Mouse (Mus musculus) erythroblast, adult 5-6 weeks (primary cell): Measurements from ENCODE around the gene Chmp5. TPM values are rescaled to one million over a fixed set of nuclear protein-coding genes. Genes with fewer than 3 reads are reported as not detected.

Experiments used
- ATAC-seq: replicated peaks from 2 replicates; pipeline ENCODE4 v1.8.0; 2016; ENCODE audit warnings: moderate number of reproducible peaks, mild to moderate bottlenecking, moderate TSS enrichment, inconsistent platforms; ENCODE audit not compliant: poor library complexity, low FRiP score, severe bottlenecking
- total RNA-seq, 2 experiments: library from RNA; stranded (forward) in 1 of 2; stranded (reverse) in 1 of 2; fragments of 150-400 nt in 1 of 2; fragments of 200-764, 138-1000 nt in 1 of 2; gene quantifications; 2 replicates each; pipeline versions ENCODE4 v1.2.3 to v1.2.4; 2015 to 2017; ENCODE audit warnings: low replicate concordance in 2 of 2

Chmp5 gene
- total RNA-seq, 2 experiments from 2014 or later: 26.5 to 56.2 TPM

GRCm38 (mm10) chr4:41000271-41000670, 52.1 kb downstream of the Chmp5 start:
- no peak for ATAC-seq

GRCm38 (mm10) chr4:41000842-41001639, 52.8 kb downstream of the Chmp5 start:
- no peak for ATAC-seq

- ATAC-seq: peak; percentile 78
Measured at GRCm38 (mm10) chr4:41013351-41013750, 65.1 kb downstream of the Chmp5 start.

Other genes starting within 250 kb of the Chmp5 start
- gene Aptx, start 245.2 kb upstream of the Chmp5 start, total RNA-seq (2015; ENCODE audit: low replicate concordance): 1.2 and 3.6 TPM in 2 replicates
- gene Aptx, start 245.2 kb upstream of the Chmp5 start, total RNA-seq (2017; ENCODE audit: low replicate concordance): 1.1 and 1.7 TPM in 2 replicates
- gene Dnaja1, start 226.3 kb upstream of the Chmp5 start, total RNA-seq (2015; ENCODE audit: low replicate concordance): 36.1 and 39.5 TPM in 2 replicates
- 45.3 and 78.4 TPM in 2 replicates for gene Dnaja1, start 226.3 kb upstream of the Chmp5 start, total RNA-seq (2017; ENCODE audit: low replicate concordance)
- 19.0 and 23.8 TPM in 2 replicates for gene Smu1, start 190.5 kb upstream of the Chmp5 start, total RNA-seq (2015; ENCODE audit: low replicate concordance)
- gene Smu1, start 190.5 kb upstream of the Chmp5 start, total RNA-seq (2017; ENCODE audit: low replicate concordance): 24.4 and 30.8 TPM in 2 replicates
- 34.5 and 42.3 TPM in 2 replicates for gene B4galt1, start 94.4 kb upstream of the Chmp5 start, total RNA-seq (2015; ENCODE audit: low replicate concordance)
- 29.7 and 31.4 TPM in 2 replicates for gene B4galt1, start 94.4 kb upstream of the Chmp5 start, total RNA-seq (2017; ENCODE audit: low replicate concordance)
- gene Spink4, start 28.4 kb upstream of the Chmp5 start, total RNA-seq (2015; ENCODE audit: low replicate concordance): not detected in 2 replicates
- gene Spink4, start 28.4 kb upstream of the Chmp5 start, total RNA-seq (2017; ENCODE audit: low replicate concordance): not detected in 2 replicates
- gene Bag1, start 113 bp upstream of the Chmp5 start, total RNA-seq (2015; ENCODE audit: low replicate concordance): 28.2 and 33.2 TPM in 2 replicates
- 126 and 129 TPM in 2 replicates for gene Bag1, start 113 bp upstream of the Chmp5 start, total RNA-seq (2017; ENCODE audit: low replicate concordance)
- 8.8 and 11.3 TPM in 2 replicates for gene Nfx1, start 22.5 kb downstream of the Chmp5 start, total RNA-seq (2015; ENCODE audit: low replicate concordance)
- 19.3 and 22.7 TPM in 2 replicates for gene Nfx1, start 22.5 kb downstream of the Chmp5 start, total RNA-seq (2017; ENCODE audit: low replicate concordance)
- gene Aqp7, start 99.7 kb downstream of the Chmp5 start, total RNA-seq (2015; ENCODE audit: low replicate concordance): not detected in 2 replicates
- gene Aqp7, start 99.7 kb downstream of the Chmp5 start, total RNA-seq (2017; ENCODE audit: low replicate concordance): not detected in 2 replicates
- gene Aqp3, start 149.8 kb downstream of the Chmp5 start, total RNA-seq (2015; ENCODE audit: low replicate concordance): not detected in 2 replicates
- not detected in 2 replicates for gene Aqp3, start 149.8 kb downstream of the Chmp5 start, total RNA-seq (2017; ENCODE audit: low replicate concordance)
- gene Nol6, start 176.0 kb downstream of the Chmp5 start, total RNA-seq (2015; ENCODE audit: low replicate concordance): 1.9 and 2.9 TPM in 2 replicates
- 4.8 and 10.7 TPM in 2 replicates for gene Nol6, start 176.0 kb downstream of the Chmp5 start, total RNA-seq (2017; ENCODE audit: low replicate concordance)
- 229 and 299 TPM in 2 replicates for gene Ube2r2, start 187.3 kb downstream of the Chmp5 start, total RNA-seq (2015; ENCODE audit: low replicate concordance)
- 275 and 350 TPM in 2 replicates for gene Ube2r2, start 187.3 kb downstream of the Chmp5 start, total RNA-seq (2017; ENCODE audit: low replicate concordance)